Mouse (Mus musculus): Measurements from ENCODE around the gene Hmcn1.
A peak's percentile ranks its signal among the peaks of the same experiment; 100 is the strongest.

Hmcn1 gene

GRCm38 (mm10) chr1:150873231-150873630 is 120.0 kb downstream of the Hmcn1 start:
- peak; percentile 74 for DNase-seq

GRCm38 (mm10) chr1:150872105-150872504 is 121.1 kb downstream of the Hmcn1 start:
- DNase-seq, result no peak

DNA sequence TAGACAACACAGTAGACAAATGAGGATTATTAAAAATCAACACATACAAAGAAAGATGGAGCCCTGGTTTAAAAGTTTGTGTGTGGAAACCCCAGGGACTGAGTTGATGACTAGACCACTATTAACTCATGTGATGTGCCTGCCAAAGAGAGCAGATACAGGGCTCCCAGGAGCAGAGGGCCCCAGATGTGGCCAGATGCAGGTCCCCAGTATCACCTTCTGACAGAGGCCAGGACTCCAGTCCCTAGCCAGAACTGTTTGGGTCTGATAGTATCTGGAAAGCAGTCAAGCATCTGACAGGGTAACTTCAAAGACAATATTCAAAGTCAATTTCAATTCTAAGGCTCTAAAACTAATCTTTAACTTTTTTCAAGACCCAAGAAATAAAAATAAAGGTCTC is 124.0 kb downstream of the Hmcn1 start:
- DNase-seq, result no peak

GRCm38 (mm10) chr1:150866615-150867014 is 126.6 kb downstream of the Hmcn1 start:
- DNase-seq, result no peak

DNA sequence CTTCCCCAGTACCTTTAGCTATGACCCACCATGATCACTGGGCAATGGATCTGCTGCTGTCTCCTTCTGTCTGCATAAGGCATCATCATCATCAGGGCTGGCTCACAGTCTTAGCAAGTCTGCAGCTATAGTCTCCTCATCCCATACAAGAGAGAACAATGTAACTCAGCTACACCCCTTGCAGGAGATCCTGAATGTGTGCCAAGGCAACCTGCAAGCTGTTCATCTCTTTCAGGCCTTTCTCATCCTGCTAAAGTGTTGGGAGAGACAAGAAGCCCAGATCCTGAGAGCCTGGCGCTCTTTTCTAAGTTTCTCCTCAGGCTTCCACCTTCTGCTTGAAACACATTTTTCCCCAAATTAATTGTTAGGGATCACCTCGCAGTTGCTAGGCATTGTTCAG is 135.5 kb downstream of the Hmcn1 start:
- DNase-seq, result no peak

DNA sequence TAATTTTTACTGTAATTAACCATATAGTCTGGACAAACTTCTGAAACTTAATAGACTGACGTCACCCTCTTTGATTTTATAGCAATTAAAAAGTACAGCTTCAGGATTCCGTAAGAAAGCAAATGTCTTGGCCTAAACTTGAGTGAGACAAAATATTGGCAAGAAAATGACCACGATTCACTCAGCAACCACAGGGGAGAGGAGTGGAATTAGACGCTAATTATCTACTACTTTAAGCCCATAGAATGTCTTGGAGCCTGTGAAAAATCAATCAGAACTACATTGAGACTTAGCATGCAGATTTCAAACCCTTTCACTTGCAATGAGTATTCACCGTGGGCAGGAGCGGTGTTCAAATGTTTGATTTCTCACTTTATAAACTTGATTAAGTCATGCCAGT is 159.8 kb downstream of the Hmcn1 start:
- DNase-seq, result no peak

GRCm38 (mm10) chr1:150829851-150830250 is 163.4 kb downstream of the Hmcn1 start:
- no peak for DNase-seq

- no peak for DNase-seq
Measured at GRCm38 (mm10) chr1:150827169-150827568, 166.1 kb downstream of the Hmcn1 start.

DNA sequence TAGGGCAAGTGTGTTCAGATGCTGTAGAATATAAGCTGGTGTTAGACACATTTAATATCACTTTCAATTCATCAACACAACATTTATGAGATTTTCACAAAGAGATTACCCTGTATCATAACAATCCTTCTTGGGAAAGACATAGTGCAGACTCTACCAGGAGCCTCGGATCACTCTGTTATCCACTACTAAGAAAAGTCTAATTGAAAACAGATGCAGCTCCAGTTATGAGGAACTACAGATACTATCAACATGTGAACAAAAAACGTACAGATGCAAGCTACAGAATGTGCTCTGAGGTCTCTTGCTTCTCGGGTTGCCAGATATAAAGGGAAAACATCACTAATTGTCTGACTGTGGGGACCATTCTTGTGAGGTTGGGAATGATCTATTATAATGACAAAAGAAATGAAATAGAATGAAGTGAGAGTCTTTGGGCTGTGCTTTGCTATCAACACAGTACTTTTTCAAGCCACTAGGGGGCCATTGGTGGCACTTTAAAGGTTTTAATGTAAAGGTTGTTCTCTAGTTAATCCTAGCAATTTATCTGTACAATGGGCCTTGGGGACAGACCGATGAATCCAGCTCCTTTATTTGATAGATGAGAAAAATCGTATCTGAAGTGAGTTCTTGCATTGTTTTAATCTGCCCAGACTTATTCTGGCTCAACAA is 168.8 kb downstream of the Hmcn1 start:
- DNase-seq, result no peak

GRCm38 (mm10) chr1:150816035-150816807 is 177.0 kb downstream of the Hmcn1 start:
- no peak for DNase-seq

DNA sequence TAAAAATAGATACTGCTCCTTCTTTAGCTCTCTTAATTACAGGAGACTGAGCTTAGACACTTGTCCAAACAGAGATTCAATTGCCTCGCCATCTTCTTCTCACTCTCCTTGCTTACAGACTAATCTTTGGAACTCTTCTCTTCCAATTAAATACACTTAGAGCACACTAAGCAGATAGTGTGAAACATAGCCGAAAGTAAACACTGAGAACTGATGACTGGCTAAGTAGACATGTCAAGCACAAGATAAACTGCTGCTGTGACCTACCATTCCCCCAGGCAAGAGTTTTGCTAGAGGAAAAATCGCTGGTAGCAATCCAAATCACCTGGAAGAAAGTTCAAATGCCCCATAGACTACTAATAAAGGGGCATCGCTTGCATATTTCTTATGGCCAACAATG is 178.3 kb downstream of the Hmcn1 start:
- no peak for DNase-seq

- no peak for DNase-seq
Measured at GRCm38 (mm10) chr1:150813381-150813780, 179.9 kb downstream of the Hmcn1 start.

DNA sequence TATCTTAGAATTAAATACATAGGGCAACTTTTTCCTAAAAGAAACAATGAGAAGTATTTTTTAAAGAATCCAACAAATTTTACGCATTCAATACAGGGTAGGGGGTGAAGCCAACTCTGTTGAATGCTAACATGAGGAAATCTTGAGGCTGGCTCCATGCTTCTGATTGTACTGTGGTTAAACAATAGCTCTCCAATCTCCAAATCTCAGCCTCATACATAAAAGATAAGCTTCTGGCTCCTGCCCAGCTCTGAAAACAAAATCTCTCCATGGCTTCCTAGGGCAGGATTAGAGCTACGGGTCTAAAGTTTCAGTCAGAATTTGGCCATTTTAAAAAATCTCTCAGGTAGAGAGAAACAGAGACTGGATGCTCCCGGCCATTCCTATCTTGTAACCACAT is 186.4 kb downstream of the Hmcn1 start:
- DNase-seq, result no peak

DNA sequence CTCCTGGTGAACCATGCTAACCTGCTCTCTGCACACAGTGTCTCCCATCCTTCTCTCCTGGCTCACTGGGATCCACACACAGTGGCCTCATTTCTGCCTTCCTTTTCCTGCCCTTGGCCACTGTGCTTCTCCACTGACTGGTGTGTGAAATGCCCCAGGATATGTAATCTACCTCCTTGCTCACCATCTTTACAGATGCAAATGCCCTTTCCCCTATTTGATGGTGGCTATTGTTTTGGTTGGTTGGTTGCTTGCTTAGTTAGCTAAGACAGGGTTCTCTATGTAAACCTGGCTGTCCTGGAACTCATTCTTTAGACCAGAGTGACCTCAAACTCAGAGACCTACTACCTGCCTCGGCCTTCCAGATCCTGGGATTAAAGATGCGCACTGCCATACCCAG is 187.8 kb downstream of the Hmcn1 start:
- DNase-seq, result no peak

- DNase-seq, result peak; percentile 45
Measured at GRCm38 (mm10) chr1:150804235-150805099, 188.8 kb downstream of the Hmcn1 start.

GRCm38 (mm10) chr1:150802642-150803041 is 190.6 kb downstream of the Hmcn1 start:
- DNase-seq, result no peak

DNA sequence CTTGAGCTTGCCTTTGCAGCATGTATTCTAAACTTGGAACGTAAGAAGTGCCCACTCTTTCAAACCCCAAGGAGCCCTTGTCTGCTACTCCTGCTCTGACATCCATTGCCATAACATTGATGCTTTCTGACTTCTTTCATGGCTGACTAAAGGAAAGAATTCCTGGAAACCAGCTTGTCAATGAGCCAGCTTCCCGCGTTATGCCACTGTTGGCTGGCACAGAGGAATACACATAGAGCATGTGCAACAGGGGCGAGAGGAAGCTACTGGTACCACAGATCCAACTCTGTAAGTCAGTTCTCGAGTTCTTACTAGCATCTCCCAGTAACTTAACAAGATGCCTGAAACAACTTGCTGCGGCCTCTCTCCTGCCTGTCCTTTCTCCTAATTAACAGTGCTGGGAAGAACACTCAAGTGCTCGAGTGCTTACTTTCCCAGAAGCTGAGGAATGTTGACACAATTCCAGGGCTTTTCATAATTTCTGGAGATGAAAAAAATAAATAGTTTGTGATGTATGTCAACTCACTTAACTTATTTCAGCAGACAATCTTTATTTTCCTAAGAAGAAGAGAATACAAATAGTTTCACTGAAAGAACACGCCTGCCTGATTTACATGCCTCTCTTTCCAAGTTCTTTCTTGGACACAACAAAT is 192.5 kb downstream of the Hmcn1 start:
- no peak for DNase-seq

DNA sequence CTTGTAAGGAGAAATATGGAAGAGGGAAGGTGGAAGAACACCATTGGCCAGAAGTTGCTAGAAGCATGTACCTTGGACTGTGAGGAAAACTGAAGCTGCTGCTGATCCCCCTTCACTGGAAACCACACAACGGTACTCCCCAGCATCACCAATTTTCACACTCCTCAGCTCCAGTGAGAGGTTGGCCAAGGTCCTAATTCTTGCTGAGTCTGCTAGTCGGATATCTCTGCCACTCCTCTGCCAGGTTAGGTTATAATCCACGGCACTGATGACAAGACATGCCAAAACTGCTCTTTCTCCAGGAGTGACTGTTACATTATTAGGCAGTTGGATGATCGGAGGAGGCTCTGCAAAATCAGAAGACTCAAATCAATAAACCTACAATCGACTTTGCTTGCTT is 194.6 kb downstream of the Hmcn1 start:
- DNase-seq, result no peak

GRCm38 (mm10) chr1:150786746-150787145 is 206.5 kb downstream of the Hmcn1 start:
- no peak for DNase-seq

- DNase-seq, result no peak
Measured at GRCm38 (mm10) chr1:150783070-150783842, 210.0 kb downstream of the Hmcn1 start.

- DNase-seq, result no peak
Measured at GRCm38 (mm10) chr1:150779902-150780301, 213.3 kb downstream of the Hmcn1 start.

- DNase-seq, result no peak
Measured at GRCm38 (mm10) chr1:150776741-150777140, 216.5 kb downstream of the Hmcn1 start.
